Mouse (Mus musculus) heart, adult 8-10 months (tissue): ENCODE data around the gene Mettl21e. TPM values are rescaled to one million over a fixed set of nuclear protein-coding genes. Genes with fewer than 3 reads are reported as not detected.

ENCODE experiments used
- total RNA-seq, 4 experiments: library from RNA; stranded (reverse); gene quantifications; 2 replicates each; pipeline ENCODE4 v1.2.4; 2022

The Mettl21e gene
- total RNA-seq, 4 experiments from 2014 or later: not detected

Other genes starting within 250 kb of the Mettl21e start
- not detected for gene Mettl21c, start 198.9 kb downstream of the Mettl21e start, total RNA-seq
- not detected for gene Gm8251, start 157.0 kb downstream of the Mettl21e start, total RNA-seq
- gene Tex30, start 116.5 kb downstream of the Mettl21e start, total RNA-seq: 10 to 100 TPM in 1 of 4 experiments, 1 to 10 TPM in 3; 6.2 to 10.1 (median 6.9) TPM
- 10 to 100 TPM; 12.6 to 14.8 (median 13.9) TPM for gene Kdelc1, start 100.2 kb downstream of the Mettl21e start, total RNA-seq
- 10 to 100 TPM in 2 of 4 experiments, 1 to 10 TPM in 2; 8.3 to 12.4 (median 9.6) TPM for gene Bivm, start 100.0 kb downstream of the Mettl21e start, total RNA-seq
- gene Ercc5, start 71.2 kb downstream of the Mettl21e start, total RNA-seq: 10 to 100 TPM; 13.1 to 18.8 (median 16.6) TPM